Mouse (Mus musculus): ENCODE measurements at regions not wholly inside any gene's neighbourhood (a gene's known extent, or its start where the extent isn't known, plus 50 kb on each side); places are given as distances from the start of the nearest gene placed in this dataset.

DNA sequence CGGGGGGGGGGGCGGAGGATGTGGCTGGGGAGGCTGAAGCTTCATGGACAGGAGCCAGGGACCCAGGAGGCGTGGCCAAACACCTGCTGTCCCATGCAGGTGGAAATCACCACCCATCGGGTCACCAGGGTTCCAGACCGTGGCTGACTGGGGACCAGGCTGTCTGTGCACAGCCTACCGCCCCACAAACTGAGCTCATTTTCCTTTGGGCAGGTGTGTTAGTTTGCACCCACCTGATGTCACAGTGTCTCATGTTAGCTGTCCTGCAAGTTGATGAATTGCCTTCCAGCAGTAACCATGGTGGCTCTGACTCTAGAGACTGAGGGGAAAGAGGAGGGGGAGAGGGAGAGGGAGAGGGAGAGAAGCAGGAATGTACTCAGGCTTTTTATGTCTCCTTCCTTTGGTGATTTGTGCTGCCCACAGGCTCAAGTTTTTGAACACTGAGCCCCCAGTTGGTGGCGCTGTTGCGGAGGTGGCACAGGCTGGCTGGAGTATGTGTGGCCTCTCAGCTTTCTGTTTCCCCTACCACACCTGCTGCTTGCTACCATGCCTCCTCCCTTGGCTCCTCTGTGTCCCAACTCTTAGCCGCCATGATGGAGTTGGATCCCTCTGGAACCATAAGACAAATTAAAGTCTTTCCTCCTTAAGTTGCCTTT lies 107.8 kb upstream of the Man2a1 start:
- no peak for DNase-seq (ENCODE audit: low read depth, low spot score)

DNA sequence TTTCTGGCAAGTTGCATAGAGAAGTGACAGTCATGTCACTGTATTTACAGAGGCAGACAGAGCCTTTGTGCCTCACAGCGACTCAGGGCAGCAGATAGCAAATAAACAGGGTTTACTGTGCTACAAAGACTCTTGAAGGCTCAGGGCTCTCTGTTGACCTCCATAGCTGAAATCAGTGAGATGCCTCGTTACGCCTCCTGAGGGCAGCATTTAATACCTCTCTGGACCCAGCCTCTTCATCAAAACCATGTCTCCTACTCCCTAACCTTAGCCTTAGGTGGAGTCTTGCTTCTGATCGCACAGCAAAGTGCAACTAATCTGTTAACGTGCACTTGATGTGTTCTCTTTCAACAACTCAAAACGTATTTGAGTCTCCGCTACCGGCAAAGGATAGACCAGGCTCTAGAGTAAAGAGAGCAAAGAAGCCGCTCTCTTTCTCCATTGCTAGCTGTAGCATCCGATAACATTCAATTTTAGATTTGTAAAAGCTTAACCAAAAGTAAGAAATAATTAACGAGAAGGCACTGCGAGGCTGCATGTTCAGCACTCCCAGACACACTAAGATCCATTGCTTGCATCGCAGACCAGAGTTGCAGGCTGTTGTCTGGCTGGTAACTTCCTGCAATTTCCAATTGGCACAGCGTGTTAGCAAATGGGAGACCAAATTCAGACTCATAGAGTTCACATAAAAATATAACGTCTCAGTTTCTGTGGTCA lies 101.1 kb upstream of the Man2a1 start:
- DNase-seq (ENCODE audit: low read depth, low spot score) = no peak

DNA sequence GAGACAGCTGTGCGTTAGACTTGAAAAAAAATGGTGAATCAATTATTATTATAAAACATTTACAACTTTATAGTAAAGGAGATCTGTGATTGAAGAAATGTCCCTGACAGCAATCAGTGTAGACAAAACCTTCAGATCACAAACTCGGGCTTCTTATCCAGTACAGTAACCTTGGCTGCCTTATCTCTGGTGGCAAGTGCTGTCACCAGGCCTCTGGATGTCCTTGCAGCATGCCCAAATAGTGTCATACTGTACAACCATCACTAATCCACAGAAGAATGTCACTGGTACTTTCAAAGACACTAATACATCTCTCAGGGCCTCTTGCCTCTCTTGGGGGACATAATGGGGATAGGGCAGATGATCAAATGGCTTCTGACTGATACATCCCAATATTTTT lies 98.2 kb upstream of the Man2a1 start:
- DNase-seq (ENCODE audit: low read depth, low spot score) = no peak

DNA sequence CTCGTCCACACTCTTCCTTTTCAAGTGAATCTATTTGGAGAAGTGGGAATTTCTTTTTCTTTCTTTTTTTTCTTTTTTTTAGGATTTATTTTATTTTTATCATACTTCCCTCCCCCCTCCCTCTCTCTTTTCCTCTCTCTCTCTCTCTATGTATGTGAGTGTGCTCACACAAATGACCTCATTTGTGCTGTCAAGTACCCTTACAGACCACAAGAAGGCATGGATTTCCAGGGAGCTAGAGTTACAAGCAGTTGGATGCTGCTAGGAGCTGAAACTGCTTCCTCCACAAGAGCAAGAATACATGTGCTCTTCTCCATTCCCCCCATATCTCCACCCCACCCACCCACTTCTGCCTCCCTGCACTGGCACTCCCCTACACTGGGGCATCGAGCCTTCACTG lies 94.6 kb upstream of the Man2a1 start:
- no peak for DNase-seq (ENCODE audit: low read depth, low spot score)

DNA sequence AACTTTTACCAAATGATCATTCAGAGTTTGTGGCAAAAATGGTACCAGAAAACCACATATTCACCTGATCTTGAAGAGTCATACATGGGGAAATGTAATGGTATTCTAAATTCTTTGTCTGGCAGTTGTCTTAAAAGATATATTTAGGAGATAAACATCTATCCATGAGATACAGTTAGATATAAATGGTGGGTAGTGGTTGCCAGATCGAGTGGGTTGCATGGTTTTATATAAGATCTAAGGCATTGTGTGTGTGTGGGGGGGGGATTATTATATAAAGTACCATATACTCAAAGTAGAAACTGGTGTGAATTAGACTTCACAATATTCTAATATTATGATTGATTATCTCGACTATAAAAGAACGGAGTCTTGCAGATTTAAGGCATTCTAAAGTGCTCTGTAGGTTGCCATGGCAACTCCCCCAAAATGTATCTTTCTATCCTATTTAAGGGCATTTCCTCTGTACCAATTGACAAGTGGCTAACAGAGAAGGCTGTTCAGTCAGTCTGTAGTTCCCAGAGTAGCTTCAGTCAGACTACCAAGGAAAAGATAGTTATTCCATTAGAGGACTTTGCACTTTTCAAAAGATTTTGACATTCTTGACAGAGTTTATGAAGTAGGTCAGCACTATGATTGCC lies 89.3 kb upstream of the Man2a1 start:
- peak; percentile 46 for DNase-seq (ENCODE audit: low read depth, low spot score)

DNA sequence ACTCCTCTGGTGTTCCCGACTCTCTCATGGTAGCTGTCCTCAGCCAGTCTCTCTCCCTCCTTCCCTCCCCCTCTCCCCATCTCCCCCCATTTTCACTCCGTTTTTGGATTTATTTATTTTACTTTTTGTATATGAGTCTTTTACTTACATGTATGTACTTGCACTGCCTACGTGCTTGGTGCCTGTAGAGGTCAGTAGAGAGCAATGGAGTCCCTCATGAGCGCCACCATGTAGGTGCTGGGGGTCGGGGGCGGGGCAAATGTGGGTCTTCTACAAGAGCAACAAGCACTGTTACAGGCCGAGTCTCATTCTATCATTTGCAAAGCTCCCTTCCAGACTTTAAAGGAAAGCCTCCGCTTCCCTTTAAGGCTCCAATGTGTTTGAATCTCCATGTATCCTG lies 78.3 kb upstream of the Man2a1 start:
- no peak for DNase-seq (ENCODE audit: low read depth, low spot score)

DNA sequence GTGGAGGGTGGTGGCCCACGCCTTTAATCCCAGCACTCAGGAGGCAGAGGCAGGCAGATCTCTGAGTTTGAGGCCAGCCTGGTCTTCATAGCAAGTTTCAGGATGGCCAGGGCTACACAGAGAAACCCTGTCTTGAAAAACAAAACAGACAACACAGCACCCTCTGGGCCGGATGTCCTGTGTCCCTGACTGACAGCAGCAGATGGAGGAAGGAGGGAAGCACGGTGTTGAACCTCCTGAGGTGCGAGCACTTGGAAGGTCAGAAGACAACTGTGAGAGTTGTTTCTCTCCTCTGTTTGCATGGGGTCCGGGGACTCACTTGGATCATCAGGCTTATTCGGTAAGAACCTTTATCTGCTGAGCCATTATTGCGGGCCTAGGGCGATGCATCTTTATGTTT lies 76.6 kb upstream of the Man2a1 start:
- no peak for DNase-seq (ENCODE audit: low read depth, low spot score)

DNA sequence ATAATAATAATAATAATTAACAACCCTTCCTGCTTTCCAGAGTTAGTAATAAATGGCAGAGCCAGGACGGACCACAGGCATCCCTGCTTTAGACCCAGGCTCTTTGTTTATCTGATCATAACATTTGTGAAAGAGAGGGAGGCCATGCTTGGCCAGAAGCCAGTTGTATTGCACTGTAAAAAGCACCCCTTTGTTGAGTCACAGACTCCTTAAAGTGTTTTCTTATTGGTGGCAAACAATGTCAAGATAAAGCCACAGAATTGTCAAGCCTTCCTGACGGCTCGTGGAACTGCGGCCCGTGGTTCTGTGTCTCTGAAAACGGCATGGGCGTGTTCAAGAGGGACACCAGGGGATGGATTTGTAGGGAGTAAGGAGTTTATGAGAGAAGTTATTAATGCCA lies 72.7 kb upstream of the Man2a1 start:
- no peak for DNase-seq (ENCODE audit: low read depth, low spot score)

DNA sequence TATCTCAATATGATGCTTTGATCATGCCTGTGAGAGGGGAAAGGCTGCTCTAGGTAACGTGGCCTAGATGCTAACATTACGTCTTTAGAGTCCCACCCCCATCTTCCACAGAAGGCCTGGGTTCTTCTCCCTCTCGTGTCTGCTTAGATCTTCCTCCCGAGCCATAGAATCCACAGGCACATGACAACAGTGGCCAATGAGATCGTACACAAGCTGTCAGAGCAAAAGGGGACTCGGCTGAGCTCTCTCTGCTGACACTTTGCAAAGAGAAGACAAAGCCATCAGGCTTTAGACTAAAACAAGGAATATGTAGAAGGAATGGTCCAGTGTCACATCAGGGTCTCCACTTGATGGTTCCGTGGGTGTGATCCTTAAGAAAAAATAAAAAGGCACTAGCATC lies 72.1 kb upstream of the Man2a1 start:
- DNase-seq (ENCODE audit: low read depth, low spot score) = no peak

DNA sequence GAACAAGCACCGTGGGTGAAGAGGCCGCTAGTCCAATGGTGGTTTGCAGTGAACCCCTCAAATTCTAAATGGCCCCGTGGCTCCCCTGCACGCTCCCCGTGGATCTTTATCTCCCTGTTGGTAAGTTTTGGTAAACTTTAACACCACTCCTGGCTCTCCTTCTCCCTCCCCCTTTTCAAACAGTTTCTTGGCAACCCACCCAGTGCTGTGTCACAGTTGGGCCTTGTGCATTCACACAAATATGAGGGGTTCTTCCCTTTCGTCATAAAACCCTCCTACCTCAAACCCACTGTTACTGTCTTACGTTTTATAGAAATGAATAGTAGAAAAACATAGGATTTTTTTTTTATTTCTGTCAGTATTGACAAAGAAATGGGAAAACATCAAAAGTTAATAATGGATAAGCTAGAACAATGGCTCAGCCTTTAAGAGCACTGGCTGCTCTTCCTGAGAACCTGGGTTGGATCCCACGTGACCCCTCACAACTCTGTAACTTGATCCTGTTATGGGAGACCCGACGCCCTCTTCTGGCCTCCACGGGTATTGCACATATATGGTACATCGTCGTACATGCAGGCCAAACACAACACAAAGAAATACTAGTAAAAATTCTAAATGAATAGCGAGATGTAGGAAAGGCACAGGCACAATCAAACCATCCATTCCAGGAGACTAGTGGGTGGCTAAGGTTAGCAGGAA lies 71.1 kb upstream of the Man2a1 start:
- no peak for DNase-seq (ENCODE audit: low read depth, low spot score)

DNA sequence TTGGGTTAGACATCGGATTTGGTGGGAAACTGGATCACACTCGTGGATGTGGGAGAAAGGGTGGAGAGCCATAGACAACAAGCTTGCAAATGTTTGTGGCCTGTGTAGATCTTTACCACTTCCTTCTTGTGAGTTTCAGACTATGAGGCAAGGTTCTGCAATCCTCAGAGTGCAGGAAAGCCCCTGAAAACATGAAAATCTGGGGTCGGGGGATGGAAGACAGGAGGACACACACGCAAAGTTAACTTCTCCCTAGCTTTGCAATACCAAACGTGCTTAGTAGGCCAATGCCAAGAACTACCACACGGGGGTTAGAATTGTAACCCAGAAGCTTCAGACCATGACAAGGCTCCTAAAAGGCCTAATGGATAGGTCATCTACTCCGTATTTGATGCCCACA lies 69.4 kb upstream of the Man2a1 start:
- no peak for DNase-seq (ENCODE audit: low read depth, low spot score)

DNA sequence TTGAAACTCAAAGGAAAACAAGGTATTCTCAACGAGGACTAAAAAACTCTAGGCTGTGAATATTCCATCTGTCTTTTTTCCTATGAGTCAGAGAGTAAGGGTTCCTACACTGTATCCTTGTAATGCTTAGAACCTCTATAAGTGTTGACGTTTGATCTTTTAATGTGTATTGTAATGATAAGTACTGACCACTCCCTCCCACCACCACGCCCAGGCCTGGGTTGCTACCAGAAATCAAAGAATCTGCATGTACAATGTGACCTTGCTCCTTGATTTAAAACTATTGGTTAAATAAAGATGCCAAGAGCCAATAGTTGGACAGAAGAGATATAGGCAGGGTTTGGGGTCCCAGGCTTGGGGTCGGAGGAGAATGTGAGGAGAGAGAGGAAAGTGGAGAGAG lies 66.2 kb upstream of the Man2a1 start:
- no peak for DNase-seq (ENCODE audit: low read depth, low spot score)

DNA sequence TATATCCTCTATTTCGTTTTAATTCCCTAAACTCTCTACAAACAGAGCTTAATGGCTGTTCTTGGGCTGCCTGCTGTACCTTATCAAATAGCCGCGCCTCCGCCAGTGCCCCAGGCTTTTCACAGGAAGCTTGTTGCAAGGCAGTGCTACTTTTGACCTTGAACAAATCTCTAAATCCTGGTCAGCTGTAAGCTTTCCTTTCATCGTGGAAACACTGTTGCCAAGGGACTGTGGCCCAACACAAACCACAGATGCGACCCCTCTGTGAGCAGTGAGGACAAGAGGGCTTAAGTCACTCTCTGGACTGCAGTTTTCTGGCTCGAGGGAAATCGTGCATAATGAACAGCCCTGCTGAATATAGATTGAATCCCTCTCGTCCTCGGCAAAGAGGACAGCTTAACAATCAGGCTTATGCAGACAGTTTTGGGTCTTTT lies 62.0 kb upstream of the Man2a1 start:
- DNase-seq (ENCODE audit: low read depth, low spot score) = no peak

DNA sequence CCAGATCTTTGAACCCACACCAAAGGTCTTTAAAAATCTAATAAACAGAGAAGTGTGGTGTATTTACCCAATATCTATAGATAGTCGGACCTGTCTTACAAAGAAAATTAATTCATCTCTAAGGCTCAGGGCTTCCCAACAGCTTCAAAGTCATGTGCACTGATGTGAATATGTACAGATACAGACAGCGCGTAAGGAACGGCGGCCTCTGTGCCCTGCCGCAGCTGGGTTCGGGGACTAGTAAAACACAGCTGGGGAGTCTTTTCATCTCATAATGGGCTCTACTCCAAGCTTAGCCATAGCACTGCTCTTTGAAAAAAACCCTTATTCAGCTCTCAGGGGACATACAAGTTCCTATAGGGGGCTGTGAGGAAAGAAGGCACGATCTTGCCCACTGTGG lies 60.1 kb upstream of the Man2a1 start:
- DNase-seq (ENCODE audit: low read depth, low spot score) = no peak

DNA sequence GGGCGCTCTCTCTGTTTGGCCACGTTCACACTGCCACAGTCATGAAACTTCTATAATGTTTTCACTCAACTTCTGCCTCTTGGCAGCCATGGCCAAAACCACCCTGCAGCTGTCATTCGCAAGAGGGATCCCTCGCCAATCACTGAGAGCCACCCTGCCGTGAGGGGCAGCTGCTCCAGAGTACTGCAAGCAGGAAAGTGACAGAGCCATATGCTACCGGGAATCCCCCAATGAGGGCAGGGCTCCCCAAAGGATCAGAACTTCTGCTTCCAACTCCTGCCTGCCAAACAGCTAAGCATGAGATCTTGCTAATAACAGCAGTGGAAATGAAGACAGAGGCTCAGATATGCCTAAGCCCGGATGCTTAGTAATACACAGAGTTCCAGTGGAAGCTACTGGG lies 52.0 kb upstream of the Man2a1 start:
- DNase-seq (ENCODE audit: low read depth, low spot score) = no peak

DNA sequence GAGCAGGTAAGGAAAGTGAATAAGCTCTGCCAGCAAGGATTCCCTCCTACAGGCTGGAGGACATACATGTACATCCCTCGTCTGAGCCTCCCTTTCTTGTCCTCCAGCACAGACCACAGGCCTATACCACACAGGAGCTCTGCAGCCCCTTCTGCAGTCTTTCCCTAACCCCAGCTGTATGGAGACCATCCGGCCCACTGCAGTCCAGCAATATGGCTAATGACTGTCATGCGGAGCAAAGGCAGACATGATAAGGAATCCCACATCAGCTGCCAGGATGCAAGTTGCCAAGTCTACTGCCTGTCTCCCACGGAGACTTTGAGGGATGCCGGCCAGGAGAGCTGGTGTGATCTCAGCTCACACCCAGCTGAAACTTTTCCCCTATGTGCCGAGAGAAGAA lies 50.5 kb upstream of the Man2a1 start:
- DNase-seq (ENCODE audit: low read depth, low spot score) = no peak

Measured in telencephalon, adult 2 months (tissue).